Mouse (Mus musculus) T-helper 1 cell (primary cell): ENCODE measurements at regions not wholly inside any gene's neighbourhood (a gene's known extent, or its start where the extent isn't known, plus 50 kb on each side); places are given as distances from the start of the nearest gene placed in this dataset.
"Not testable (repeated sequence)": the region's sequence is repeated elsewhere in the genome, so short reads cannot be mapped to it uniquely, and the experiment has no call there.

ENCODE experiments used
- in situ Hi-C: fragments of 300-600 bp; cut with MboI, MseI; formaldehyde crosslinking; loops from one replicate; pipeline ENCODE4 v1.15.1; 2025; ENCODE audit warnings: high pct_unique_total_duplicates

- in situ Hi-C loops, result no loop called here
Measured at GRCm38 (mm10) chr3:111194541-111194940, 943.7 kb upstream of the Prmt6 start.

GRCm38 (mm10) chr3:111166698-111167097 is 915.9 kb upstream of the Prmt6 start:
- in situ Hi-C loops, result no loop called here

- in situ Hi-C loops, result not testable (repeated sequence)
Measured at GRCm38 (mm10) chr3:111141196-111141595, 890.4 kb upstream of the Prmt6 start.

- in situ Hi-C loops, result no loop called here
Measured at GRCm38 (mm10) chr3:111108982-111109381, 858.2 kb upstream of the Prmt6 start.

- in situ Hi-C loops, result no loop called here
Measured at GRCm38 (mm10) chr3:111102646-111103045, 851.8 kb upstream of the Prmt6 start.

GRCm38 (mm10) chr3:111074311-111074710 is 823.5 kb upstream of the Prmt6 start:
- in situ Hi-C loops, result no loop called here

- in situ Hi-C loops, result no loop called here
Measured at GRCm38 (mm10) chr3:111070301-111070700, 819.5 kb upstream of the Prmt6 start.

GRCm38 (mm10) chr3:111069843-111070242 is 819.0 kb upstream of the Prmt6 start:
- in situ Hi-C loops, result no loop called here

- in situ Hi-C loops, result no loop called here
Measured at GRCm38 (mm10) chr3:111069156-111069555, 818.4 kb upstream of the Prmt6 start.

GRCm38 (mm10) chr3:111049638-111050037 is 798.8 kb upstream of the Prmt6 start:
- in situ Hi-C loops, result loop anchor here (10.0 kb wide), 1 partner anchor 615 kb away; no protein-coding TSS in a partner anchor
